In genomic region chr8:117335423-117335822, GRCm38 (mm10) we compare ENCODE assay signal across 10 mouse cellular contexts.
DNase-seq lines count a peak whose midpoint lies in the region; ATAC-seq and TF ChIP-seq lines count a peak whose summit lies in the region.
"Had no signal": no experiment of that assay in that cellular context is flagged by ENCODE, and none has a peak within 500 bp of the region (broad histone marks: within the 10 kb centered on the region; RNA-seq: fewer than 3 reads in every experiment).

No protein-coding gene starts in this region.

- H3K4me1 ChIP-seq in midbrain, embryonic 10.5 days = peaks cover 69% of the 10 kb centered on the region
- H3K4me1 ChIP-seq in midbrain, embryonic 16.5 days (ENCODE audit: control insufficient read depth, insufficient read depth, low read length) = peaks cover 45% of the 10 kb centered on the region
- H3K4me1 ChIP-seq in stomach, postnatal 0 days (replicated peaks; ENCODE audit: control insufficient read depth, insufficient read depth) = peaks cover 26% of the 10 kb centered on the region

- no peak for TF ChIP-seq EP300 in stomach, postnatal 0 days (optimal IDR thresholded peaks at IDR 0.05)

- H3K4me3 ChIP-seq in midbrain, embryonic 10.5 days = no peak overlapping the region
- H3K4me3 ChIP-seq in midbrain, embryonic 16.5 days (ENCODE audit: low read depth, low read length) = no peak overlapping the region
- no peak overlapping the region for H3K4me3 ChIP-seq in stomach, postnatal 0 days (ENCODE audit: low read depth, low read length)
- H3K4me3 ChIP-seq: heart, embryonic 15.5 days; midbrain, embryonic 12.5 days had no signal

- no peak for ATAC-seq in midbrain, embryonic 16.5 days
- ATAC-seq in stomach, postnatal 0 days (ENCODE audit: low FRiP score, low TSS enrichment) = no peak

- no peak for TF ChIP-seq CTCF in stomach, postnatal 0 days (IDR thresholded peaks at IDR 0.05; ENCODE audit: low read depth)

- H3K9ac ChIP-seq in midbrain, embryonic 16.5 days (ENCODE audit: low read depth, low read length) = no peak overlapping the region
- no peak overlapping the region for H3K9ac ChIP-seq in stomach, postnatal 0 days (ENCODE audit: low read length)
- H3K9ac ChIP-seq: heart, embryonic 15.5 days; midbrain, embryonic 12.5 days had no signal

- peak; percentile 37 to 58 for DNase-seq in cerebellum, postnatal 10 days
- DNase-seq in cerebellum, adult 11-12 months = no peak
- DNase-seq in midbrain, embryonic 10.5 days (ENCODE audit: low spot score) = no peak
- DNase-seq in kidney, postnatal 10 days = peak; percentile 57
- peak; percentile 48 for DNase-seq in stomach, postnatal 0 days (ENCODE audit: low spot score)
- no peak for DNase-seq in left cerebral cortex, adult 11 months (ENCODE audit: low spot score)
- DNase-seq in right cerebral cortex, postnatal 10 days (ENCODE audit: low spot score in 2 of 2) = no peak

- no peaks in the 10 kb centered on the region for H3K27me3 ChIP-seq in midbrain, embryonic 10.5 days (ENCODE audit: low read depth, poor library complexity, severe bottlenecking)
- H3K27me3 ChIP-seq in midbrain, embryonic 16.5 days (ENCODE audit: control insufficient read depth, insufficient read depth, low read depth, low read length) = no peaks in the 10 kb centered on the region
- no peaks in the 10 kb centered on the region for H3K27me3 ChIP-seq in stomach, postnatal 0 days (ENCODE audit: control insufficient read depth, insufficient read depth, low read length)
- H3K27me3 ChIP-seq: heart, embryonic 15.5 days; midbrain, embryonic 12.5 days had no signal

- H3K9me3 ChIP-seq in midbrain, embryonic 10.5 days (replicated peaks) = no peaks in the 10 kb centered on the region
- no peaks in the 10 kb centered on the region for H3K9me3 ChIP-seq in midbrain, embryonic 16.5 days (replicated peaks; ENCODE audit: control insufficient read depth, low read length, poor library complexity, severe bottlenecking)
- no peaks in the 10 kb centered on the region for H3K9me3 ChIP-seq in stomach, postnatal 0 days (ENCODE audit: control insufficient read depth, low read length)
- H3K9me3 ChIP-seq: heart, embryonic 15.5 days; midbrain, embryonic 12.5 days had no signal

- WGBS in midbrain, embryonic 10.5 days = 65% methylated on average over 8 of the region's 8 CpGs
- 65% methylated on average over 8 of the region's 8 CpGs for WGBS in midbrain, embryonic 16.5 days
- WGBS in stomach, postnatal 0 days = 39% methylated on average over 8 of the region's 8 CpGs

- no peak overlapping the region for H3K4me2 ChIP-seq in midbrain, embryonic 16.5 days (ENCODE audit: low read length)
- H3K4me2 ChIP-seq in stomach, postnatal 0 days (replicated peaks; ENCODE audit: low read depth) = peak overlapping the region; percentile 34
- H3K4me2 ChIP-seq: heart, embryonic 15.5 days; midbrain, embryonic 12.5 days had no signal

- H3K27ac ChIP-seq in midbrain, embryonic 10.5 days (replicated peaks) = peak overlapping the region; percentile 60; the same call in 1 of the 2 replicates
- no peak overlapping the region for H3K27ac ChIP-seq in midbrain, embryonic 16.5 days (ENCODE audit: low read length)
- peak overlapping the region; percentile 89 for H3K27ac ChIP-seq in stomach, postnatal 0 days (replicated peaks)
- H3K27ac ChIP-seq: midbrain, embryonic 12.5 days had no signal

- 0 out of 2 replicates have a peak, but pooled peaks cover 3% of the 10 kb centered on the region for H3K36me3 ChIP-seq in midbrain, embryonic 10.5 days
- H3K36me3 ChIP-seq in midbrain, embryonic 16.5 days (ENCODE audit: control insufficient read depth, insufficient read depth, low read length) = no peaks in the 10 kb centered on the region
- no peaks in the 10 kb centered on the region for H3K36me3 ChIP-seq in stomach, postnatal 0 days (ENCODE audit: control insufficient read depth, insufficient read depth, low read length)
- H3K36me3 ChIP-seq: heart, embryonic 15.5 days; midbrain, embryonic 12.5 days had no signal

Comparison
In these comparisons a context has a peak if more than half of its experiments do, and no peak if none do; other contexts are left out.
1. DNase-seq: peak in cerebellum, postnatal 10 days (2 of 2), kidney, postnatal 10 days (single experiment) and stomach, postnatal 0 days (single experiment); none in cerebellum, adult 11-12 months (single experiment), midbrain, embryonic 10.5 days (single experiment), left cerebral cortex, adult 11 months (single experiment) and right cerebral cortex, postnatal 10 days (0 of 2).